Mouse (Mus musculus) adrenal gland, adult 2 months (tissue): Measurements from ENCODE around the gene Abcc10. TPM values are rescaled to one million over a fixed set of nuclear protein-coding genes. Genes with fewer than 3 reads are reported as not detected.
A peak's percentile ranks its signal among the peaks of the same experiment; 100 is the strongest.

Experiments
- DNase-seq: peaks from one replicate; pipeline ENCODE4 v3.0.0; 2021
- long read RNA-seq: library from polyadenylated mRNA; stranded (forward); transcript quantifications from one replicate; pipeline ENCODE4 v2.0.0, GENCODE M21; 2021
- polyA plus RNA-seq: library from polyadenylated mRNA; depleted of rRNA; stranded (reverse); fragments of >200 nt; gene quantifications from 2 replicates; pipeline ENCODE4 v1.2.3, GENCODE M21; 2012; rRNA removed
- total RNA-seq, 2 experiments: library from RNA; stranded (reverse); gene quantifications; 2 replicates each; pipeline ENCODE4 v1.2.3; 2021

The Abcc10 gene
- total RNA-seq (1 to 10 TPM; 7.3 to 7.4 TPM), polyA plus RNA-seq (35.4 and 36.4 TPM in 2 replicates)
- long read RNA-seq, full-length matches to known transcripts = 5 of 7 reads
- long read RNA-seq, partial matches to known transcripts = 1 of 7 reads
- long read RNA-seq, other reads (novel, unspliced or antisense) = 1 of 7 reads

- DNase-seq = peak; percentile 99
Measured at GRCm38 (mm10) chr17:46327906-46328534, at the start of gene Abcc10. Gene Abcc10, minus strand, starts transcription at chr17:46328352.

GRCm38 (mm10) chr17:46371783-46372182, 43.6 kb upstream of the Abcc10 start:
- peak; percentile 52 for DNase-seq

GRCm38 (mm10) chr17:46351026-46351700, 23.0 kb upstream of the Abcc10 start:
- no peak for DNase-seq

- DNase-seq = no peak
Measured at GRCm38 (mm10) chr17:46341208-46341607, 13.1 kb upstream of the Abcc10 start.

GRCm38 (mm10) chr17:46336475-46336874, 8.3 kb upstream of the Abcc10 start:
- DNase-seq = no peak

GRCm38 (mm10) chr17:46328723-46329122, 571 bp upstream of the Abcc10 start:
- no peak for DNase-seq

- DNase-seq = no peak
Measured at GRCm38 (mm10) chr17:46327413-46327905, 693 bp downstream of the Abcc10 start.

GRCm38 (mm10) chr17:46322046-46322823, 5.9 kb downstream of the Abcc10 start:
- DNase-seq = no peak

- peak; percentile 10 for DNase-seq
Measured at GRCm38 (mm10) chr17:46320492-46320891, 7.7 kb downstream of the Abcc10 start.

GRCm38 (mm10) chr17:46315813-46316212, 12.3 kb downstream of the Abcc10 start:
- no peak for DNase-seq

GRCm38 (mm10) chr17:46313135-46313715, 14.9 kb downstream of the Abcc10 start:
- DNase-seq = no peak

GRCm38 (mm10) chr17:46310515-46310914, 17.6 kb downstream of the Abcc10 start:
- DNase-seq = no peak

GRCm38 (mm10) chr17:46309835-46310234, 18.3 kb downstream of the Abcc10 start:
- no peak for DNase-seq

GRCm38 (mm10) chr17:46306956-46307355, 21.2 kb downstream of the Abcc10 start:
- no peak for DNase-seq

GRCm38 (mm10) chr17:46304184-46304583, 24.0 kb downstream of the Abcc10 start:
- no peak for DNase-seq

- no peak for DNase-seq
Measured at GRCm38 (mm10) chr17:46301892-46302291, 26.3 kb downstream of the Abcc10 start.

GRCm38 (mm10) chr17:46298220-46298913, 29.8 kb downstream of the Abcc10 start:
- DNase-seq = peak; percentile 86

- DNase-seq = peak; percentile 37
Measured at GRCm38 (mm10) chr17:46297364-46298219, 30.6 kb downstream of the Abcc10 start, which contains the start of gene Dlk2. Gene Dlk2, plus strand, starts transcription at chr17:46297421.

GRCm38 (mm10) chr17:46297028-46297363, 31.2 kb downstream of the Abcc10 start:
- DNase-seq = no peak

GRCm38 (mm10) chr17:46296601-46297000, 31.6 kb downstream of the Abcc10 start:
- no peak for DNase-seq
